Mouse (Mus musculus) brown adipose tissue, adult 24 weeks (tissue): ENCODE data around the gene Copz2. TPM values are rescaled to one million over a fixed set of nuclear protein-coding genes. Genes with fewer than 3 reads are reported as not detected.

ENCODE experiments used
- H3K27ac ChIP-seq: fragments of 200-500 bp; replicated peaks from 2 replicates; pipeline ENCODE4 v1.5.1; 2012; ENCODE audit warnings: low read depth, mild to moderate bottlenecking, low read length
- H3K4me1 ChIP-seq: fragments of 200-500 bp; 2 replicates; pipeline ENCODE4 v1.6.1; 2012; ENCODE audit warnings: low read length, mixed read lengths; ENCODE audit not compliant: control insufficient read depth, insufficient read depth, insufficient read length
- H3K4me3 ChIP-seq: fragments of 200-500 bp; 2 replicates; pipeline ENCODE4 v1.5.1; 2012; ENCODE audit warnings: low read depth, mild to moderate bottlenecking, low read length, moderate library complexity; ENCODE audit not compliant: insufficient read depth
- polyA plus RNA-seq: library from polyadenylated mRNA; stranded (reverse); fragments of >200 nt; gene quantifications from 2 replicates; pipeline ENCODE4 v1.2.4, GENCODE M21; 2012; ENCODE audit not compliant: missing spikeins, insufficient read depth, insufficient read length

Copz2 gene
- polyA plus RNA-seq, 1 experiment = 98.7 TPM

DNA sequence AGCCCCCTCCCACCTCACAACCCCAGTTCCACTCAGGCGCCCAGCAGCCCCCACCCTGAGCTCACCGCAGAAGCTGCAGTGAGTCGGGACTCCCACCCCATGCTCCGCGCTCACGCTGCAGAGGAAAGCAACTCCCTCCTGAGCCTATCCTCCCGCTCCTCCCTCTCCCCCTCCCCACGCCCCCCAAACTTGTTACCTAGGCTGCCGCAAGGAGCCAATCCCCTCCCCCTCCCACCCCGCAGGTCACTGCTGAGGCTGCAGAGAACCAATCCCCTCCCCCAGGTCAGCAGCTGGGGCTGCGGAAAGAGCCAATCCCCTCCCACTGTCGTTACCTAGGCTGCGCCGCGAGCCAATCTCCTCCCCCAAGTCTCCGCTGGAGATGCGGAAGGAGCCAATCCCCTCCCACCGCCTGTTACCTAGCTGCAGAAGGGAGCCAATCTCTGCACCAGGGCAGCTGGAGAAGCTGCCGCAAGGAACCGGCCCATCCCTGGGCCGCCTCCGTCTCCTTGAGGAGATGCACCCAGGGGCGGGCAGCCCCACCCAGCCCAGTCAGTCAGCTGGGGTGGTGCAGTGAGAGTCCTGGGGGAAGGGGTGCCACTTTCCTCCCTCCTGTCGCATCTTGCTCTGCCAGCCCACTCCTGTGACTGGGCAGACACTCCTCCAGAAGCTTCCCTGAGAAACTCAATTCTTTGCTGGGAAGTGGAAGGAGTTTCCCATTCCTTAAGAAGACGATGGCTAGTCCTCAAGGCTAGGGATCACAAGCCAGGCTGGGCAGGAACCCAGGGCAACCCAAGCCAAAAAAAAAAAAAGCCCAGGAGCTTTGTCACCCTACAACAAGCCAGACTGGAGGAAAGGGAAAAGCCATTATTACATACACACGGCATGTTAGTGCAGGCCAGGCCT lies 25.5 kb upstream of the Copz2 start:
- Histone ChIP-seq H3K27ac (peak overlapping the region; percentile 57), H3K4me3 (peak overlapping the region; percentile 66), H3K4me1 (peaks cover 13% of the 10 kb centered on the region; the same call in 1 of the 2 replicates)

DNA sequence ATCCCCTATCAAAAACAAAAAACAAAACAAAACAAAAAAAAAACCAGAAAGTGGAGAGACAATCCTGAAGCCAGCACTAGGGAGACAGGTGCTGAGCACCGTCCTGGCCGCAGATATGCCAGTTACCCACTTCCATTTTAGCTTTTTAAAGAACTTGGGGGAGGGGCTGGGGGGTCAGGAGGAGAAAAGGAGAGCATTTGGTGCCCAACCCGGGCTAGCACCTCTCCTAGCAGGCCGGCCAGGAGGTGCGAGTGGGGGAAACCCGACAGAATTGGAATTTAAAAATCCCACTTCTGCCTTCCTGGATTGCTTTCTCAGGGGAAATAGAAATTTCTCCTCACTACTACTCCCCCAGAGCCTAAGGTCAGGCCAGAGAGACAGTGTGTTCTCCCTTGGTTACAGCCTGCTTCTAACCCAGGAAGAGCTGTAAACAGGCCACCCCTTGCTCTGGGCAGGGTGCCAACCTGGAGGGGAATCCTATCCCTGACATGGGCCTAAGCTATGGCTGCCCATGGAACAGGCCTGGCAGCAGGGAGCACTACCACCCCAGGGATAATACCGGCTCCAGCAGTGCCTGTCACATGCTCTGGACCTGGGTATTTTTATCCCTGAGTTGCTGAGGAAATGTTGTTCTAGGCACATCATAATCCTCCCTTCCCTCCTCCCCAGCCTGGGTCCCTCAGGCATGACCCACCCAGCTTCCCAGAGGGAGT lies 24.7 kb upstream of the Copz2 start:
- peaks cover 13% of the 10 kb centered on the region; the same call in 1 of the 2 replicates for H3K4me1 ChIP-seq
- H3K4me3 ChIP-seq = peak overlapping the region; percentile 66

DNA sequence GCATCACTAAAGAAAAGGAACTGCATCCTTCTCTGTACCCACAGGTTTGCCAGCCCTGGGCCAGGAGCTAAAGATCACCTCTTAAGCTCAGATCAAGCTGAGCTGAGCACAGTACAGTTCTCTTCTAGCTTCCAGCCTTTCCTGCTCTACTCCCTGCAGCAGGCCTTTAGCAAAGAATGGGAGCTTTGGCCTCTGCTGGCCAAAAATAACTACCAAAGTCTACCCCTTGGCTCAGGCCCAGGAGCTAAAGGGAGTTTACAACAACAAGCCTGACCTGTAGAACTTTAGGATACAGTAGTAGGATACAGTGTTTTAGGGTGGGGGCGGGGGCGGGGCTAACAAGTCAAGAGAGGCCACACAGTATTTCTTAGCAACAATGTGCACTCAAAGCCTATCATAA lies 23.2 kb upstream of the Copz2 start:
- peaks cover 13% of the 10 kb centered on the region; the same call in 1 of the 2 replicates for H3K4me1 ChIP-seq
- no peak overlapping the region for H3K27ac ChIP-seq
- H3K4me3 ChIP-seq = peak overlapping the region; percentile 66

More for the DNA sequence above, 24.7 kb upstream of the Copz2 start:
- peak overlapping the region; percentile 57 for H3K27ac ChIP-seq

DNA sequence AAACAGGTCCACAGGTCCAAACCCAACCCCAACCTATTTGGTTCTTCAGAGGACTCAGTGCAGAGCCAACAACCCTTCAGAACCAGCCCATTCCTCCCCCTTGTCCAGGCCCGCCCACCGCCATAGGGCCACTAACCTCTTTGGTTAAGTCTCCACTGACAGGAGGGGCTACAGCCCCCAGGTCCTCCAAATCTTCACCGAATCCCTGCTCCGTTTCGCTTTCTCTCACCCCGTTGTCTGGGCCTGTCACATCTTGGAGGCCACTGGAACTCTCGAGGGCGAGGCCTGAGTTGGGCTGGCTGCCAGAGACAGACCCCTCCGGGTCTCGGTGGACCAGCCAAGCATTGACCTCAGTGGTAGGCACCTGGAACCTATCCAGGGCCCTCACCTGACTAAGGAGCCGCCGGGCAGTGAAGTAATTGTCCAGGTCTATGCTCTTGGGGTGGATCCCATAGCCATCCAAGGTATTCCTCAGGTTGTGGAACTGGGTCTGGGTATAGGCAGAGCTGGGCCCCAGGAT lies 22.5 kb upstream of the Copz2 start:
- peak overlapping the region; percentile 82 for H3K27ac ChIP-seq
- H3K4me1 ChIP-seq = peaks cover 13% of the 10 kb centered on the region; the same call in 1 of the 2 replicates
- H3K4me3 ChIP-seq = peak overlapping the region; percentile 66

DNA sequence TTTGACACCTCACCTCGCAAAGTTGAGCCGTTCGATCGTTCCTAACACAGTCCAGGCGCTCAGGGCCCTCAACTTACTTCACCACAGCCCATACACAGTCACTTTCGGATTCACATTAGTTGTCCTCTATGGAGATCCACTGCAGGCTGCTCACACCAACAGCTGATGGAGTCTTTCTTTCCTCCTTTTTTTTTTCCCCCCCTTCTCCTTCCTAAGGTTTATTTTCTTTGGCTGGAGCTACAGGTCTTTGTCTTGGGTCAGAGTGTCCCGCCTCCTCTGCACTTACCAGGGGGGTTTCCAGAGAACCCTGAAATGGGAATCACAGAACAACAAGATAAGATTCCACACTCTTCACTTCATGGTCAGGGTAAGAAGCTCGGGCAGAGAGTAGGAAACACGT lies 21.8 kb upstream of the Copz2 start:
- Histone ChIP-seq H3K4me1 (peaks cover 11% of the 10 kb centered on the region; the same call in 1 of the 2 replicates), H3K4me3 (peak overlapping the region; percentile 66), H3K27ac (peak overlapping the region; percentile 82)

DNA sequence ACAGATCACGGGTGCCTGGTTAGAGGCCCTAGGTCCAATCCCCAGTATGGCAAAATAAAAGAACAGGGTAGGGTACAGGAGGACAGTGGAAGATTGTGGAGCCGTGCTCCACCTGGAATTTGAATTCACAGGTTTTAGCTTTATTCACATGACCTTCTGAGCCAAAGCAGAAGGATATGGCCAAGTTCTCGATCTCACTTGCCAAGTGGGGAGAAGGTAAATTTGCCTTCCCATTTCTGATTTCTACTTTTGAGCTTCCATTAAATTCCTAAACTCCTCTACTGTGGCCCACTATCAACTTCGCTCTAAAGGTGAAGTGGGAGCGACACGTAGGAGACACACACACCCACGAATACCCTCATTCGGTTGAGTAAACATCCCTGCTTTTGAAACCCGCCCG lies 20.8 kb upstream of the Copz2 start:
- Histone ChIP-seq H3K4me1 (peaks cover 9% of the 10 kb centered on the region; the same call in 1 of the 2 replicates), H3K4me3 (peak overlapping the region; percentile 88), H3K27ac (peak overlapping the region; percentile 95)

DNA sequence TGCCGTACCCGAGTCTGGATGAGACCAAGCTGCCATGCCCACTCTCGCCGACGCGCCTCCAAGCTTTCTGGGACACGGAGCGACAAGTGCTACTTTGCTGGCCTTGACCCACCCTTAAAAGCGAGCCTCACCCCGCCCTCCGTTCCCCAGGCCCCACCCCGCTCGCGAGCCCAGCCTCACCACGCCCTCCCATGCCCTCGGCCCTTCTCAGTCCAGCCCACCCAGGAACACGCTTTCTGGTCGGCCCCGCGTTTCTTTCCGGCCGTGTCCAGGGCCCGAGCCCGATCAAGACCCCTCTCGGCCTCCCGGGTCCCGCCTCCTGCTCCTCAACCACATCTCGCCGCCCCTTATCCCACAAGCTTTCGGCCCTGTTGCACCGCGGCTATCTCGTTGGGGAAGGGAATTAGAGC lies 20.3 kb upstream of the Copz2 start:
- Histone ChIP-seq H3K4me1 (peaks cover 9% of the 10 kb centered on the region; the same call in 1 of the 2 replicates), H3K4me3 (peak overlapping the region; percentile 88), H3K27ac (peak overlapping the region; percentile 96)

DNA sequence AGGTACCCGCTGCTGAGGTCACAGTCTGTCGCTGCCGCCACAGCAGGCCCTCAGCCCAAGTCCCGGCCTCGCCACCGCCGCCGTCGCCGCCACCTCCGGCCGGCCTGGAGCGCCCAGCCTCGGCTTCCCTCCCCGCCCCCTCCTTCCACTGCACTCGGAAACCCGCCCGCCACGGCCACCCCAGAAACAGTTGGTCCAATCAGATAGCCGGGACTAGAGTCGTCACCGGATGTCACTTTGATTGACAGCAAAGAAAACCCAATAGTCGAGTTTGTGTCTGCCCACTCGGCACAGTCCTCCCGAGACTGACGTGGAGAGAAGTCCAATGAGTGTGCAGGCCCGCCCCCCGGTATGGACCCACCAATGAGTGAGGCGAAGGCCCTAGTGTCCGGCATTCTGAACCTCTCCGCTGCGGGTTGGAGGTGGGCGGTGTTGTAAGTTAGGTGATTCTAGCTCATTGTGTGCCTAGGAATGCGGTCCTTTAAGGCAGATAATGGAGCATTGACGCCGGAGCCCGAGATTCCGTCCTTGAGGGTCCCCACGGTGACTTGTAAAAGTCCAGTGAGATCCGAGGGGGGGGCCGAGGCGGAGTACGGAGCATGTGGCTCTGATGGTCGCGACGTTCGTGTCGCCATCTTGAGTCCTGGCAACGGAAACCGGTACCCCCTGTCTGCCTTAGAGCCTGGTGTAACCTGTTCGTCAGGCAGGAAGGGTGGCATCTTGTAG lies 19.7 kb upstream of the Copz2 start, which contains the start of gene Nfe2l1:
TSS of gene Nfe2l1 (minus strand) at position 156 of the 726 bp plus-strand sequence.
- Histone ChIP-seq H3K27ac (peak within 1 kb of the TSS; percentile 96), H3K4me3 (peak within 1 kb of the TSS; percentile 88), H3K4me1 (peaks cover 9% of the 10 kb centered on the region; the same call in 1 of the 2 replicates)

DNA sequence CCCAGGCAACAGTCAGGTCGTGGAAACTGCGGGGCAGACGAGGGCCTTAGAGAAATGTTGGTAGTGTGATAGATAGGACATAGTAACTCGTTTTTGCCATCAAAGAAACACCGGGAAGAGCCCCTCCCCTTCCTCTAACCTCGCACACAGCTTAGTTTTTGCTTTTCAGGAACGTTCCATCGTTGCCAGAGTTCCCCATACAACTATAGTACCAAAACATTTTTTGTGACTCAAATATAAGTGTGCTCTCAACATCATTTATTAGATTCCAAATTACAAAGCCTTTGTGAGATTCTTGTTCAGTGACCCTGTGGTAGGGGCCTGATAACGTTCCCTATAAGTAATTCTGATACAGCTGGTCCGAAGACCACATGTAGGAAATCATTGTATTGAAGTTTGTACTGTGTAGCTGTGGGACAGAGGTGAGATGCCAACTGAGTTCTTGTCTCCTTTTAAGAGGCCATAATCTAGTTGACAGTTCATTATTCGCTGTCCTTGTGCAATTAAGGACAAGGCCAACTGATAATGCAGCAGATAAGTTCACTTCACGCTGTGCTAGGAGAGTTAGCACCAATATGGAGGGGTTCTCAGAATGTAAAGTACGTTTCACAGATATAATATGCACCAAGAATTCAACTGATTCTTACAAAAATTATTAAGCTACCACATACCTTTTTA lies 19.0 kb upstream of the Copz2 start:
- H3K4me3 ChIP-seq = peak overlapping the region; percentile 67
- peaks cover 7% of the 10 kb centered on the region; the same call in 1 of the 2 replicates for H3K4me1 ChIP-seq
- peak overlapping the region; percentile 83 for H3K27ac ChIP-seq

DNA sequence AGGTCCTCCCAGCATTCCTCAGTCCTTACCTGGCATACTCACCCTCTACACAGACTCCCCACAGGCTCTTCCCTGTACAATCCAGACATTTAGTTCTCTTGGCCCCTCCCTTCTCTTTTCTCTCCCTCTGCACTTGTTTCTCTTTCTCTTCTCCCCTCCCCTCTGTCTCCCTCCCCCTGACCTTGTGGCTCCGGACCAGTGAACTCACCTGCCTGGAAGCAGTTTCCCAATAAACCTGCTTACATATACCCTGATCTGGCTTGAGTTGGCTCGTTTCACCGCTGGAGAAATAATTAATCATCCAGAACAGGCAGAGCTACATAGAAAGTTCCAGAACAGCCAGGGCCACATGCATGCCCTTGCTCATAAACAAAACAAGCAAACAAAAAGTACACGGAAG lies 18.2 kb upstream of the Copz2 start:
- Histone ChIP-seq H3K4me1 (peaks cover 7% of the 10 kb centered on the region; the same call in 1 of the 2 replicates), H3K4me3 (no peak overlapping the region), H3K27ac (no peak overlapping the region)

DNA sequence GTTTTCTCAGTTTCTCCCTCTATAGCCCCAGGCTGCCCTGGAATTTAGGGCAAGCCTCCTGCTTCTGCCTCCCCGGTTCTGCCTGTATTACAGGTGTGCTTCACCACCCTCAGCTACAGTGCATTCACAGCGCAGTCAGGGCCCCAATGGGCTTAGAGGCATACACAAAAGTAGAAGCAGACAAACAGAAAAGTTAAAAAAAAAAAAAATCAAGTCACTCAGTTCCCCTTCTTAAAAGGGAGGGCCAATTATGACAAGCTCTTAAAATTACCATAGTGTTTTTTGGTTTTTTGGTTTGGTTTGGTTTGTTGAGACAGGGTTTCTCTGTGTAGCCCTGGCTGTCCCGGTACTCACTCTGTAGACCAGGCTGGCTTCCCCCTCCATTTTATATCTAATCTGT lies 17.1 kb upstream of the Copz2 start:
- 0 out of 2 replicates have a peak, but pooled peaks cover under 1% of the 10 kb centered on the region for H3K4me1 ChIP-seq
- no peak overlapping the region for H3K27ac ChIP-seq
- H3K4me3 ChIP-seq = no peak overlapping the region

DNA sequence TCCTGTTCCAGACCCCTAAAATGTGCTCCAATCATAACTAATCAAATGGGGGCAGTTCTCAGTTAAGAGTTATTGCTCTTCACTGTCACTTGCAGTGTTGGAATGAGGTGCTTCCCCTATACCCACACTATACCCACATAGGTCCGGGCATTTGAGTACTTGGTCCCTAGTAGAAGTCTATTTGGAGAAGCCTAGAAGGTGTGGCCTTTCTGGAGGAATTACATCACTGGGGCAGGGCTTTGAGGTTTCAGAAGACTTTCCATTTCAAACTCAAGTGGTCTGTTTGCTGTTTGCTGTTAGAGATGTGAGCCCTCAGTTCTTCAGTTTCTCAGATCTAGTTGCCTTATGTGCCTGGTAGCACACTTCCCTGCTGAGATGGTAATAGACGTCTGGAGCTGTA lies 16.7 kb upstream of the Copz2 start:
- no peak overlapping the region for H3K4me3 ChIP-seq
- no peaks in the 10 kb centered on the region for H3K4me1 ChIP-seq

DNA sequence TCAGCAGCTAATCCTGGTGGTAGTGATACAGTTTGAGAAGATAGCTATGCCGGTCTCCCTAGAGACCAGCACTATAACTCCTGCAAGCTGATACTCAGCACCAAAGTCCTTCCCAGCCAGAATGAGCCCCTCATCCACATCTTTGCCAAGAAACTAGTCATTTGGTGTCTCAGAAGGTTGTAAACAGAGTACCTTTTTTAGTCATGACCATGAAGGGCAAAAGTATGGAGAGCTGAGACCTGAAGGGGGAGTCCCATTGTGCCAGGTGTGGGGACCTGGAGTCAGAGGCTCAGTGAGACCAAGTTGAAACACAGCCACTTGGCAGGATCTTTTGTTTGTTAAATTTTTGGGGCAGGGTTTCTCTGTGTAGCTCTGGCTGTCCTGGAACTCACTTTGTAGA lies 15.5 kb upstream of the Copz2 start:
- no peak overlapping the region for H3K27ac ChIP-seq
- H3K4me3 ChIP-seq = no peak overlapping the region
- no peaks in the 10 kb centered on the region for H3K4me1 ChIP-seq

More for the DNA sequence above, 16.7 kb upstream of the Copz2 start:
- no peak overlapping the region for H3K27ac ChIP-seq

DNA sequence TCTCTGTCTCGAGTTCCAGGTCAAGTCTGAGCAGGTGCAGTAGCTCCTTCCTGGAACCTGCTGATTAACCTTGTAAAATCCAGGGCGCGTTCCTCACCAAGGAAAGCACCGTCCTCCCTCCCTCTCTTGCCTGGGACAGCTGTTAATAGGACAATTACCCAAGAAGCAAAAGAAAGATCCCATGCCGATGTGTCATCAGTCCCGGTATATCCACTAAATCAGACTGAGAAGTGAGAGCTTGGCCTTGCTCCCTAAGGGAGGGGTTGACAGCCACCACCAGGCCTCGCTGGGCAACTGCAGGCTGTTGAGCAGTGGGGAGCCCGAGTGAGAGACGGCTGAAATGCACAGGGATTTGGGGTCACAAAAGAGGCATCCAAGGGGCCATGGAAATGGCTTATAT lies 12.4 kb upstream of the Copz2 start:
- no peak overlapping the region for H3K27ac ChIP-seq
- no peaks in the 10 kb centered on the region for H3K4me1 ChIP-seq
- H3K4me3 ChIP-seq = no peak overlapping the region
